Mouse (Mus musculus) testis, postnatal 10 days (tissue): ENCODE results near the gene Sox11.

Experiments used
- DNase-seq: peaks from one replicate; pipeline ENCODE4 v3.0.0; 2021; ENCODE audit warnings: low spot score

The Sox11 gene

GRCm38 (mm10) chr12:27341871-27342690 is at the start of gene Sox11:
TSS of gene Sox11 (minus strand) at chr12:27342574.
- peak; percentile 63 for DNase-seq

- DNase-seq, result no peak
Measured at GRCm38 (mm10) chr12:27391652-27392305, 49.4 kb upstream of the Sox11 start.

GRCm38 (mm10) chr12:27390439-27390838 is 48.1 kb upstream of the Sox11 start:
- DNase-seq, result no peak

- DNase-seq, result no peak
Measured at GRCm38 (mm10) chr12:27389429-27389828, 47.1 kb upstream of the Sox11 start.

GRCm38 (mm10) chr12:27372505-27372904 is 30.1 kb upstream of the Sox11 start:
- no peak for DNase-seq

GRCm38 (mm10) chr12:27370756-27371155 is 28.4 kb upstream of the Sox11 start:
- DNase-seq, result no peak

GRCm38 (mm10) chr12:27367476-27367875 is 25.1 kb upstream of the Sox11 start:
- no peak for DNase-seq

- DNase-seq, result no peak
Measured at GRCm38 (mm10) chr12:27363840-27364640, 21.7 kb upstream of the Sox11 start.

- DNase-seq, result peak; percentile 46
Measured at GRCm38 (mm10) chr12:27357076-27357637, 14.8 kb upstream of the Sox11 start.

GRCm38 (mm10) chr12:27356571-27356970 is 14.2 kb upstream of the Sox11 start:
- DNase-seq, result no peak

GRCm38 (mm10) chr12:27343606-27344410 is 1.4 kb upstream of the Sox11 start:
- DNase-seq, result no peak

- DNase-seq, result peak; percentile 91
Measured at GRCm38 (mm10) chr12:27342691-27343605, 574 bp upstream of the Sox11 start.

GRCm38 (mm10) chr12:27341130-27341870 is 1.1 kb downstream of the Sox11 start:
- peak; percentile 55 for DNase-seq

GRCm38 (mm10) chr12:27340451-27341035 is 1.8 kb downstream of the Sox11 start:
- DNase-seq, result no peak

- DNase-seq, result peak; percentile 60
Measured at GRCm38 (mm10) chr12:27339171-27339751, 3.1 kb downstream of the Sox11 start.

GRCm38 (mm10) chr12:27338721-27339170 is 3.6 kb downstream of the Sox11 start:
- peak; percentile 69 for DNase-seq

GRCm38 (mm10) chr12:27338116-27338515 is 4.3 kb downstream of the Sox11 start:
- no peak for DNase-seq

- no peak for DNase-seq
Measured at GRCm38 (mm10) chr12:27337482-27337881, 4.9 kb downstream of the Sox11 start.

GRCm38 (mm10) chr12:27336801-27337200 is 5.6 kb downstream of the Sox11 start:
- DNase-seq, result no peak
